Mouse (Mus musculus) embryo, embryonic 11 days (tissue): ENCODE results near the gene Dennd4a.
A peak's percentile ranks its signal among the peaks of the same experiment; 100 is the strongest.

ENCODE experiments used
- DNase-seq: peaks from one replicate; pipeline ENCODE4 v3.0.0-alpha.2; 2015

Dennd4a gene

DNA sequence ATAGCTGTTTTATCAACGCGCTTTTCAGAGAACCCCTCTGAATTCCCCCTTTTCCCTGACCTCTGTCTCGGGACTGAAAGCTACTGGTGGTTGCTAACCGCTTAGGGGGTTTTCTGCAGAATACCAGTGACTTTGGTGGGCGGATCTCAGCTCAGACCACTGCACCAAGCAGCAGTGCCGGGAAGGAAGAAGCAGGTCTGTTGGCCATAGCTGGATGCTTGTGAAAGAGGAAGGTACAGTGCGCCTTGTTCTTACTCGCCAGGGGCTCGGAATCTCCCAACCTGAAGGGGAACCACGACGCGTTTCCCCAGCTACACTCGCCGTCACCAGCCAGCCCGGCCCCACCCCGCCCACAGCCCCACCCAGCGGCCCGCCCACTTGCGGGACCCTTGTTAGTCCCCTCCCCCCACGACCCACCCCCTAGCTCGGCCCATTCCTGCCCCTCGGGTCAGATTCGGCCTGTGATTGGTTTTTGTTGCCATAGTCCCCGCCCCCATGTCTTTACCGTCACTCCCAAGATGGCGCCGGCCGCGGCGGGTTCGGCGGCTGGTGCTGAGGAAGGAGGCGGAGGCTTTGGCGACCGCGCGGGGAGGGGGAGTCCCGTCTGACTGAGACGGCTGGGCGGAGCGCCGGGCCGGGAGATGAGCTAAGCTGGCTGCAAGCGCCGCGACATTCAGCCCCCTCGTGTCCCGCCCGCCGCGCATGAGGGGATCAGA is at the start of gene Dennd4a:
Gene Dennd4a (plus strand): TSS at position 519 of the 716 bp plus-strand sequence.
- peak; percentile 100 for DNase-seq

DNA sequence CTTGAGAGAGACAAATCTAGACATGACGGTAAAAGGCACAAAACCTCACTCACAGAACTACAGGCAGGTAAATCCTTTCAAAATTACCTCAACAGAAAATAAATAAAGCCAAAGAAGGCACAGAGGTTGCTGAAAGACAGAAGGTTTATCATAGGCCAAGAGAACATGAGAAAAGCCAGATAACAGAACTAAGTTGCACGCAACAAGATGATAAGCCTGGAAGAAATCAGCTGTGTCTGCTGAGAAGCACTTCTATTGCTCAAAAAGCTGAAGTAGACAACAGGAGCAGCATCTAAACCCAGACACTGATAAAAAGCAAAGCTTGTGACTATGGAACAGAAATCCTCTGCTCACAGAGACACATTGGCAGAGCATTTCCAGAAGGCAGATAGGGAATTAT is 46.3 kb upstream of the Dennd4a start:
- no peak for DNase-seq

GRCm38 (mm10) chr9:64766136-64766535 is 45.0 kb upstream of the Dennd4a start:
- DNase-seq = no peak

- DNase-seq = no peak
These were observed 43.3 kb upstream of the Dennd4a start for GRCm38 (mm10) chr9:64767796-64768195.

GRCm38 (mm10) chr9:64769066-64769695 is 42.0 kb upstream of the Dennd4a start:
- peak; percentile 70 for DNase-seq

- DNase-seq = no peak
These were observed 41.2 kb upstream of the Dennd4a start for GRCm38 (mm10) chr9:64769911-64770310.

DNA sequence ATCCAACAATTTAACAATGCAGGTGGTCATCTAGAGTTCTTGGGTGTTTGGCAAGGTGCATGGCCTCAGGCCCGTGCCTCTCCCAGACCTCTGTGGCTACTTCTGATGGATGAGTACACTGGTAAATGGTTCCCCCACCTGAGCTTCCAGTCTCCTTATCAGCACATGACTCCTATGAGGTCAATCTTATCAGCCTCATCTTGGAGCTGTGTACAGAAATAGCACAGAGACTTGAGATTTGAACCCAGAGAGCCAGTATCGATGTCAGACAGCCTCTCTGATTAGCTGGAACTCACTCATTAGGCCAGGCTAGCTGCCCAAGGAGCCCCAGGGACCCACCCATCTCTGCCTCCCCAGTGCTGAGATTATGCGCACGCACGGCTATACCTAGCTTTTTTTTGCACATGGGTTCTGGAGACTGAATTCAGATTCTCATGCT is 40.7 kb upstream of the Dennd4a start:
- DNase-seq = no peak

- DNase-seq = no peak
These were observed 39.9 kb upstream of the Dennd4a start for GRCm38 (mm10) chr9:64771236-64771635.

DNA sequence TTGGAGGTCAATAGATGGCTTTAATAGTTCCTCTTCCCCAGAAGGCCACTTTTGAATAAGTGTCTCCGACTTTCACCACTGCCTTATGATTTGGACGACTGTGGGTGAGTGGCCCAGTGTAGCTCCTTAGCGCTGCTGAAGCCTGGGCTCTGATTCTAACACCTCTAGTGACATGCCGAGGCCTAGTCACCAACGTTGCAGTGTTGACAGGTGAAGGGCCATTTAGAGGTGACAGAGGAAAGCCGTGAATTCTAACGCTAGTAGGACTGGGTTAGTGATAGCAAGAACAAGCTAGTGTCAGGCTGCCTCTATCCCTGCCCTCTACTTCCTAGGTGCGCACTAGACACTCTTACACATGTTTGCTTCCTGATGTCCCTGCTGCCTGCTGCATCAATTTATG is 37.9 kb upstream of the Dennd4a start:
- no peak for DNase-seq

DNA sequence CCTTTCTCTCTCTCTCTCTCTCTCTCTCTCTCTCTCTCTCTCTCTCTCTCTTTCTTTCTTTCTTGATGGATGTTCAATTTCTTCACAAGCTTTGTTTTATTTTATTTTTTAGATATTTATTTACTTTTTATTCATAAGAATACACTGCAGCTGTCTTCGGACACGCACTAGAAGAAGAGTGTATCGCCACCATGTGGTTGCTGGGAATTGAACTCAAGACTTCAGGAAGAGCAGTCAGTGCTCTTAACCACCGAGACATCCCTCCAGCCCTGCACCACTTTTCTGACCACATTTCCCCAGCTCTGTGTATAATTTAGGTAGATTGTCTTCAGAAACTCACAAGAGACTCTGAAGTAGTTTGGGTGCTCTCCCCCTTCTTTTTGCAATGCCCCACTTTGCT is 37.2 kb upstream of the Dennd4a start:
- peak; percentile 36 for DNase-seq

DNA sequence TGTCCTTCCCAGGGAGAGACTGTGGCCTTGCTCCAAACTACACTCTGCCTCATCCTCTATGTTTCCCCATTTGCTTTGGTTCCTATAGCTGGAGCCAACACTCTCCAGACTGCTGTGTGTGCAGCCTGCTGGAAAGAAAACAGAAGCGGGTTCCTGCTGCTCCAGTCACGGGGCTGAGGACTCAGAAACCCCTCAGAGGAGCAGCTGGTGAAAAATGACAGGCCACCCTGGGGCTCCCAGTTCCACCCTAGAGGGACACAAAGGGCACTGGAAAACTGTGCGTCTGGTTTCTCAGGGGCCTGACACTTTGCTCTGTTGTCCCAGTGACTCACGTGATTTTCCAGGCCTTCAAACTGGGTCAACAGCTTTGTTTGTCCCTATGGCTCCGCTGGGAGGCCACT is 36.7 kb upstream of the Dennd4a start:
- DNase-seq = peak; percentile 28

- DNase-seq = no peak
These were observed 36.3 kb upstream of the Dennd4a start for GRCm38 (mm10) chr9:64774883-64775282.

DNA sequence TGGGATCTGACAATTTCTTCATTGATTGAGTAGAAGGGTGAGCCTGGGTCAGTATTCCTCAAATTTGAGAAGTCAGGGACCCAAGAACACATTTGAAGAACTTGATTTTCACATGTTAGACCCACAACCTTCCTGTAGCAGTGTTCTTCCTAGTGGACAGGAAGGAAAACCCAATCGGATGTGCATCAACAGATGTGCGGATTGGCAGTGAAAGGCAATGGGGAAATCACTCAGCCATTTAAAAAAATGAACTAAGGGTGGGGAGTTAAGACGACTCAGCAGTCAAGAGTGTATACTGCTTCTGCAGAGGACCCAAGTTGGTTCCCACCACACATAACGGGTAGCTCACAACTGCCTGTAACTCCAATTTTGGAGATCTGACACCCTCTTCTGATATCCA is 35.6 kb upstream of the Dennd4a start:
- DNase-seq = no peak

DNA sequence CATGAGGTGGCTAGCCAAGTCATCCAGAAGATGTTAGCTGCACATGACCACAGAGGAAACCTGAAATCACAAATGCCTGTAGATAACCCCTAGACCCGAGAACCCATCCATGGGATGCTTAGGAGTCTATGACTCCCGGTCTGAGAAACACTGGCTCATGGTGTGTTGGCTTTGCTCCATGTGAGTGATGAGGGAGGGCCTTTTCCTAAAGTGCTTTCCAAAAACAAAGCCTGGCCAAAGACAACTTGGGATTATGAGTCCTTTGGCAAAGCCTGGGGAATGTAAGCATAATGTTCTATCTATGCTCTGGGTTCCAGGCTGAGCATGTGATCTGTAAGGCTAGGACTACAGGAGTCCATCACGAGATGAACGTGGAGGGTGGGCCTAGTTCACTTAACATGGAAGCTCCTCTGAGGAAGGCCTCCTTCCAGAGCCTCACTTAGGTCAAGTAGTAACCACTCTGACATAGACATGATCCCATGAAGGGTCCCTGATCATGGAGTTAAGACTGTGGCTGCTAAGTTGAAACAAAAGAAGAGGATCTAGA is 33.6 kb upstream of the Dennd4a start:
- DNase-seq = no peak

DNA sequence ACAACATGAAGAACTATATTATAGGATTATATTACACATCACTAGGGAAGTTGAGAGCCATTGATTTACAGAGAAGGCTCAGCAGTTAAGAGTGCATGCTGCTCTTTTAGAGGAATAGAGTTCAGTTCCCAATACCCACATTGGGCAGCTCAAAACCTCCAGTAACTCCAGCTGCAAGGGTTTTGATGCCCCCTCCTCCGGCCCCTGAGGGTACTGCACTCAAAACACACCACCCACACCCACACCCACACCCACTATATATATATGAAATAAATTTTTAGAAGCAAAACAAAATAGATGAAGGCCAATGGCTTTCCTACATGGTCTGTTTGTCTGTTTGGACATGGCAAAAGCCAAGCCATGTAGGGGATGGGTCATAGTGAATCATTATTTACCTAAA is 33.0 kb upstream of the Dennd4a start:
- no peak for DNase-seq

DNA sequence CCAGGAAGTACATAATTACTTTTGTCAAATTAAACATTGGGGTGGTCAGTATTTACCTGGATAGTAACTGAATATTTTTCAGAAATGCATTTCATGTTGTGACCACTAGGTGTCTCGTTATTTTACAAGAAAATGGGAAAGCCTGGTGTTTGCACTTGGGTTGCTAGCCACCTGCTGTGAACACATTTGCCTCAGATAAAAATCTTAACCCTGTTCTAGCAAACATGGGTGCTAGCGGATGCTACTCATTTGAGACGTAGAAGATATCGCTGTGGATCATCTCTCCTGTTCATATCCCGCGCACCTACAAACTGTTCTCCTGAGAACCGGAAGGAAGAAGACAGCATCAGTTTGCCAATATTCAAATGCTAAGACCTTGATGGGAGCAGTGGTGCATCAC is 31.5 kb upstream of the Dennd4a start:
- DNase-seq = peak; percentile 78

DNA sequence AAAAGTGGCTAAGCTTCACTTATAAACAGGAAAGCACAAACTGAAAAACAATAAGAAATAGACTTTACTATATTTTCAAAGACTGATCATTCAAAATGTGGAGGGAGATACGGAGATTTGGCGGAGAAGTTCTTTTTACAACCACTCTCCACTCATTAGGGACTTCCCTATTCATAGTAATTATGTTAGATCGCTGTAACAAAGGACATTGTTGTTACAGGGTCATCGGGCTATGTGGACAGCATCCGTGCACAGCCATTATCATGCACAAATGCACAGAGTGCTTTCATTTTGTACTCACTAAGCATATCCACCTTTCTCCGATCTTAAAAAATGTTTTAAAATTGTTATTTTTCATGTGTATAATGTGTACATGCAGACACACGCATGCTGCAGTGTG is 27.6 kb upstream of the Dennd4a start:
- no peak for DNase-seq

DNA sequence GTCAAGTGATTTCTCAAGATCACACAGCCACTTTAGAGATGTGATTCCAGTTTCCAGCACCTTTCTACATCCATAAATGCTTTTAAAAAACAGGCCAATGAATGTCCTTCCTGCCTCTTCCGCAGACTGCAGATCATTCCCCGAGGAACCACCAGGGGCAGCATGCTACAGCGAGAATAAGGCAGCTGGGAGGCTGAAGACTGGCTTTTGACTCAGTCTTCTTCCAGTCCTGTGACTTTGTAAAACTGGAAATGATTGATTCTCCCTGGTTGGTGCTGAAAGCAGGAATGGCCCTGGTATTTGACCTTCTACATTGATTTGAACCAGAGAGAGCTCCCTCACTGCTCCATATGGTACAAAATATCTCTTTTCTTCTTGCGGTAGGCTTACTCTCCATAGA is 26.3 kb upstream of the Dennd4a start:
- peak; percentile 76 for DNase-seq

GRCm38 (mm10) chr9:64786216-64786905 is 24.8 kb upstream of the Dennd4a start:
- DNase-seq = no peak

DNA sequence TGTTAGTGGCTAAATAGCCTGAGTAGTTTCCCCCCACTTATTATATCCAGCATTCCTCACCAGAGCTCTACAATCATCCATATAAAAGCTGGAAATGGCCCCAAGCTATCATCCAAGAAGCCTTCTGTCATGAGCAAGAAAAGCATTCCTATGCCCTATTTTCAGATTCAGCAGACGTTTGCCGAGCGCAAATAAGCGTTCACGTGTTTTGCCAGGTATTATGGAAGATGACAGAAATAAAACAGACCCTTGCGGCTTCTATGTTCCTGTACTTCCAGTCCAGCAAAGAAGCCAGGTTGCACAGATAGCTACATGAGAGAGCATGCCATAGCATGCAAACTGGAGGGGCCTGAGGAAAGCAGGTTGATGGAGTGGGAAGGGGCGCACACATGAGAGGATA is 23.1 kb upstream of the Dennd4a start:
- DNase-seq = no peak

GRCm38 (mm10) chr9:64789341-64789761 is 21.8 kb upstream of the Dennd4a start:
- no peak for DNase-seq

DNA sequence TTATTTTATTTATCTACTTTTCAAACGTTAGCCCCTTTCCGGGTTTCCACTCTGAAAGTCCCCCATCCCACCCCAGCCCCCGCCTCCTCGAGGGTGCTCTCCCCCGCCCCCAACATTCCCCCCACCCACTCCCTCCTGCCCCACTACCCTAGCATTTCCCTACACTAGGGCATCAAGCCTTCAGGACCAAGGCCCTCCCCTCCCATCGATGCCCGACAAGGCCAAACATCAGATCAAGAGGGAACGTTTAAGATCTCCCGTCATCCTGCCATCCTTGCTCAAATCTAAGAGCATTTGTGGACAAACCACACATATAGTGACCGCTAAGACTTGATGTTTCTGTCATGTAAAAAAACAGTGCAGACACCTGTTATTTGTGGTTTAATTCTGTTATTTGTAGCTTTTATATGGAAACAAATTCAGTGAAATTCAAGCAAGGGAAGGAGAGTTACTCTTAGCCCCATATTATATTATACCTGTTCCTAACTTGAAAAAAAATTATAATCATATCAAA is 21.2 kb upstream of the Dennd4a start:
- no peak for DNase-seq
